Mouse (Mus musculus) small intestine, adult 2 months (tissue): ENCODE results near the gene Hs6st3. TPM values are rescaled to one million over a fixed set of nuclear protein-coding genes. Genes with fewer than 3 reads are reported as not detected.

Source experiments
- H3K27ac ChIP-seq: fragments of 200-500 bp; 2 replicates; pipeline ENCODE4 v1.5.1; 2012; ENCODE audit warnings: low read depth, low read length, control low read depth, inconsistent platforms; ENCODE audit not compliant: insufficient read depth
- H3K27me3 ChIP-seq: fragments of 200-500 bp; 2 replicates; pipeline ENCODE4 v1.6.1; 2012; ENCODE audit warnings: mild to moderate bottlenecking, moderate library complexity, low read length, inconsistent platforms; ENCODE audit not compliant: control insufficient read depth, insufficient read depth
- H3K36me3 ChIP-seq: fragments of 200-500 bp; 2 replicates; pipeline ENCODE4 v1.6.1; 2012; ENCODE audit warnings: mild to moderate bottlenecking, low read length, control low read depth, inconsistent platforms; ENCODE audit not compliant: control insufficient read depth, insufficient read depth
- H3K4me1 ChIP-seq: fragments of 200-500 bp; 2 replicates; pipeline ENCODE4 v1.6.1; 2012; ENCODE audit warnings: low read length, inconsistent platforms, mixed read lengths; ENCODE audit not compliant: control insufficient read depth, insufficient read depth, insufficient read length
- H3K4me3 ChIP-seq: fragments of 200-500 bp; 2 replicates; pipeline ENCODE4 v1.5.1; 2012; ENCODE audit warnings: low read depth, mild to moderate bottlenecking, control low read depth, inconsistent platforms, low read length, moderate library complexity
- CTCF ChIP-seq: fragments of 200-500 bp; IDR thresholded peaks from 2 replicates; pipeline ENCODE4 v1.5.1; 2012; ENCODE audit warnings: low read depth, mild to moderate bottlenecking, control low read depth, inconsistent platforms, low read length, moderate library complexity, mixed read lengths; ENCODE audit not compliant: insufficient replicate concordance, insufficient read length; ENCODE audit errors: extremely low read depth
- POLR2A ChIP-seq: fragments of 200-500 bp; IDR thresholded peaks from 2 replicates; pipeline ENCODE4 v1.6.1; 2012; ENCODE audit warnings: low read depth, mild to moderate bottlenecking, control low read depth, inconsistent platforms, low read length, moderate library complexity
- WGBS: fragments of 180-500 bp; shearing (Covaris S2); methylation state at CpG from one replicate; pipeline ENCODE4 v1.1.7; 2018; 5-methylcytosine and 5-hydroxymethylcytosine counted together
- polyA plus RNA-seq: library from polyadenylated mRNA; depleted of rRNA; stranded (reverse); fragments of >200 nt; gene quantifications from 2 replicates; pipeline ENCODE4 v1.2.3, GENCODE M21; 2012; rRNA removed

Gene Hs6st3
- polyA plus RNA-seq, 1 experiment, result not detected

- Histone ChIP-seq H3K4me1 (0 out of 2 replicates have a peak, but pooled peaks cover 2% of the 10 kb centered on the region), H3K27me3 (no peaks in the 10 kb centered on the region), H3K27ac (no peak overlapping the region; the same call in 1 of the 2 replicates), H3K36me3 (no peaks in the 10 kb centered on the region), H3K4me3 (no peak overlapping the region)
- TF ChIP-seq POLR2A (no peak), CTCF (no peak)
- WGBS, result 46% methylated on average over 10 of the region's 10 CpGs
Measured at GRCm38 (mm10) chr14:119895765-119896465, 757.8 kb downstream of the Hs6st3 start.

GRCm38 (mm10) chr14:119902486-119902885 is 764.3 kb downstream of the Hs6st3 start:
- Histone ChIP-seq H3K36me3 (no peaks in the 10 kb centered on the region), H3K27me3 (no peaks in the 10 kb centered on the region), H3K4me1 (no peaks in the 10 kb centered on the region), H3K4me3 (no peak overlapping the region), H3K27ac (no peak overlapping the region)
- TF ChIP-seq CTCF, result no peak
- TF ChIP-seq POLR2A, result no peak

- no peak for TF ChIP-seq CTCF
- no peak for TF ChIP-seq POLR2A
- Histone ChIP-seq H3K27ac (no peak overlapping the region), H3K4me1 (no peaks in the 10 kb centered on the region), H3K27me3 (no peaks in the 10 kb centered on the region), H3K36me3 (no peaks in the 10 kb centered on the region), H3K4me3 (no peak overlapping the region)
- WGBS, result 71% methylated on average over 13 of the region's 13 CpGs
Measured at GRCm38 (mm10) chr14:119908032-119908675, 770.0 kb downstream of the Hs6st3 start.

- 42% methylated on average over 6 of the region's 6 CpGs for WGBS
- Histone ChIP-seq H3K27ac (no peak overlapping the region), H3K27me3 (no peaks in the 10 kb centered on the region), H3K4me3 (no peak overlapping the region), H3K4me1 (no peaks in the 10 kb centered on the region), H3K36me3 (no peaks in the 10 kb centered on the region)
- no peak for TF ChIP-seq CTCF
- no peak for TF ChIP-seq POLR2A
Measured at GRCm38 (mm10) chr14:119914508-119914907, 776.4 kb downstream of the Hs6st3 start.

- no peaks in the 10 kb centered on the region for H3K36me3 ChIP-seq
- H3K4me3 ChIP-seq, result no peak overlapping the region
- no peak for TF ChIP-seq POLR2A
- no peak for TF ChIP-seq CTCF
- H3K27me3 ChIP-seq, result no peaks in the 10 kb centered on the region
- no peak overlapping the region for H3K27ac ChIP-seq
- 52% methylated on average over 6 of the region's 6 CpGs for WGBS
- no peaks in the 10 kb centered on the region for H3K4me1 ChIP-seq
Measured at GRCm38 (mm10) chr14:119918281-119919034, 780.3 kb downstream of the Hs6st3 start.

GRCm38 (mm10) chr14:119919177-119919576 is 781.0 kb downstream of the Hs6st3 start:
- whole genome bisulfite sequencing, result 80% methylated on average over 1 of the region's 1 CpGs
- no peaks in the 10 kb centered on the region for H3K27me3 ChIP-seq
- TF ChIP-seq CTCF, result no peak
- TF ChIP-seq POLR2A, result no peak

More at GRCm38 (mm10) chr14:119919177-119919576, 781.0 kb downstream of the Hs6st3 start:
- Histone ChIP-seq H3K4me1 (no peaks in the 10 kb centered on the region), H3K27ac (no peak overlapping the region), H3K36me3 (no peaks in the 10 kb centered on the region), H3K4me3 (no peak overlapping the region)

Other genes starting within 250 kb of the Hs6st3 start
- gene Dzip1, start 212.9 kb upstream of the Hs6st3 start, polyA plus RNA-seq, result 2.0 and 2.3 TPM in 2 replicates
- 6.5 and 9.8 TPM in 2 replicates for gene Dnajc3, start 200.4 kb upstream of the Hs6st3 start, polyA plus RNA-seq
- 0.23 and 0.33 TPM in 2 replicates for gene Uggt2, start 38.9 kb upstream of the Hs6st3 start, polyA plus RNA-seq